Mouse (Mus musculus) adipocyte (in vitro differentiated cells): ENCODE data around the gene Pld3.
"Not testable (repeated sequence)": the region's sequence is repeated elsewhere in the genome, so short reads cannot be mapped to it uniquely, and the experiment has no call there.

Experiments
- DNase-seq: peaks from one replicate; pipeline ENCODE4 v3.0.0-alpha.2; 2016; ENCODE audit warnings: low spot score

The Pld3 gene

DNA sequence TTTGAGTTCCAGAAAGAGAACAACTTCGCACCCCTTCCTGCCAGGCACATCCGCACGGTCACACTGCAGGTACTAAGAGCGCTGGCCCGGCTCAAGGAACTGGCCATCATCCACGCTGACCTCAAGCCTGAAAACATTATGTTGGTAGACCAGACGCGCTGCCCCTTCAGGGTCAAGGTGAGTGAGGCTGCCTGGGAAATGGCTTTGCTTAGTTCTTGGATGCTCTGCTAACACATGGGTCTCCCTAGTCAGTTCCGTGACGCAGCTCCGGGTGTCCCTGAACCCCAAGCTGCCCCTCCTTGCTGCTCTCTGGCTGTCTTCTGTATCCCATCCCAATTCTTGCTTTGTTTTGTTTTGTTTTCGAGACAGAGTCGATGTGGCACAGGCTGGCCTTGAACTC, 29.2 kb downstream of the Pld3 start:
- DNase-seq = no peak

DNA sequence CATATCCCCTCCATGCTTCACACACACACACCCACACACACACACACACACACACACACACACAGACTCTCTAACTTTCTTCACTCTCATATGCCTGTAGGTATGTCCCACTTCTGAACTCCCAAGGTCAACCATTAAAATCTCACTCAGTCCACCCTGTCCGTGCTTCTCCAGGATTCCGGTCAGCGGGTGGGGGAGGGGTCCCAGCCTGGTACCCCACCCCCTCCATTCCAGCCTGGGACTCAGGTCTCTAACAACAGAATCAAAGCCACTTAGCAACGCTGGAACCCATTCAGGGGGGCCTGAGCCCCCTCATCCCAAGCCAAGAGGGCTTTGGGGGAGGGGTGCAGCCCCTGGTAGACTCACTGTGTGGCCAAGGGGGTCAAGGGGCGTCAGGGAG, 30.1 kb downstream of the Pld3 start, which contains the start of gene Hipk4:
Gene Hipk4 (plus strand): TSS at position 301 of the 400 bp plus-strand sequence.
- DNase-seq = no peak

DNA sequence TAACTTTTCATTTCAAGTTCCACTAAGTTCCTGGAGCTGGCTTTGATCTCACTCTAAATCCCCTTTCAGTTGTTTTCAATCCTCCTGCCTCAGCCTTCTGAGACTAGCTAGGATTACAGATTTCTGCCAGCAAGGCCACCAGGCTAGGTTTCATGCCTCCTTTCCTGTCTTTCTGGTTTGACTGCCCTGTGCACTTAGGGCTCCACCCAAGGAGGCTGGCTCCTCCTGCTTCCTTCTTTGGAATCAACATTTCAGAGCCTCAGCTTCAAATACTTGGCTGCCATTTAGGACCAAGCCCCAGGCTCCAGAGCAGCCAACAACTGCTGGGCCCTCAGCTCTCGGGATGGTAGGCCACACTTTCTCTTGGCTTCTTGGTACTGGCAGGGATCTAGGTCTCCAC, 32.4 kb downstream of the Pld3 start:
- DNase-seq = peak; percentile 31

DNA sequence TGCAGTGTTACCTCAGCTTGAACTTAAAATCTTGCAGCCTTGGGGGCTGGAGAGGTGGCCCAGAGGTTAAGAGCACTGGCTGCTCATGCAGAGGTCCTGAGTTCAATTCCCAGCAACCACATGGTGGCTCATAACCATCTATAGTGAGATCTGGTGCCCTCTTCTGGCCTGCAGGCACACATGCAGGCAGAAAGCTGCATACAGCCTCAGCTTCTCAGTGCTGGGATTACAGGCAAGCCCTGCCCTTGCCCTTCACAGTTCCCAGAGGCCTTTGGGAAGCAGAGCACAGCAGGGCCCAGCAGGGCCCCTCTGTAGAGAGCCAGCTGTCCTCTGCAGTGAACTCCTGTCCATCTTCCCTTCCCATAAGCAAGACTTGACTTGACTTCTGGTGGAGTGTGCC, 32.9 kb downstream of the Pld3 start:
- no peak for DNase-seq

DNA sequence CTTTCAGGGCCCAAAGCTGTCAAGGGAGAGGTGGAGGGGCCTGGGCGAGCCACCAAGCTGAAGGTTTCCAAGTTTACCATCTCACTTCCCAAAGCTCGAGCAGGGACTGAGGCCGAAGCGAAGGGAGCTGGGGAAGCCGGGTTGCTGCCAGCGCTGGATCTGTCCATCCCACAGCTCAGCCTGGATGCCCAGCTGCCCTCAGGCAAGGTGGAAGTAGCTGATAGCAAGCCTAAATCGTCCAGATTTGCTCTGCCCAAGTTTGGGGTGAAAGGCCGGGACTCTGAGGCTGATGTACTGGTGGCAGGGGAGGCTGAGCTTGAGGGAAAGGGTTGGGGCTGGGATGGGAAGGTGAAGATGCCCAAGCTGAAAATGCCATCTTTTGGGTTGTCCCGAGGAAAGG, 34.7 kb downstream of the Pld3 start:
- DNase-seq = no peak

DNA sequence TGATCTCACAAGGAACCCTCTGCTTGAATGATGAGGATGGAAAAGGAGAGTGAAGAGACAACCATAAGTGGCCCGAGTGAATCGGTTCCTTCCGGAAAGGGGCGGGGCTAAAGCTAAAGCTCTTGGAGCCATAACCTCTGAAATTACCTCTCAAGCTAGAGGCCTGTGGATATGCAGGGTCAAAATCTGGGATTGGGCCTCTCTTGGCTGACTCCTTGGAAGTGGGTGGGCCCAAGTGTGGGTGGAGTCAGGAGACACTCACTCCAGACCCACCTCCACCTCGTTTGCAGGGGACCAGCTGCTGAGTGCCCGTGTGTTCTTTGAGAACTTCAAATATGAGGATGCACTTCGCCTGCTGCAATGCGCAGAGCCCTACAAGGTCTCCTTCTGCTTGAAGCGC, 38.1 kb downstream of the Pld3 start:
- no peak for DNase-seq

DNA sequence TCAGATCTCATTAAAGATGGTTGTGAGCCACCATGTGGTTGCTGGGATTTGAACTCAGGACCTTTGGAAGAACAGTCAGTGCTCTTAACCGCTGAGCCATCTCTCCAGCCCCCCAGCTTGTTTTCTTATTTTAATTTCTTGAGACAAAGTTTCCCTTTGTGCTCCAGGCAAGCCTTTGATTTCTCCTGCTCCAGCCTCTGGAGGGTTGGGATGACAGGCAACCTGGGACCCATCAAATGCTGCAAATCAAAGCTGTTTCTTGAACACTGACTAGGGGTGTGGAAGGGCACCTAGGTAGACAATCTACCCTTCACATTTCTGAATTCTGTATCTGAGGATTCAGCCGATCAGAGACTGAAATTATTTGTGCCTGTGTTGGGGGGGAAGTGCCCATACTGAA, 42.2 kb downstream of the Pld3 start:
- no peak for DNase-seq

DNA sequence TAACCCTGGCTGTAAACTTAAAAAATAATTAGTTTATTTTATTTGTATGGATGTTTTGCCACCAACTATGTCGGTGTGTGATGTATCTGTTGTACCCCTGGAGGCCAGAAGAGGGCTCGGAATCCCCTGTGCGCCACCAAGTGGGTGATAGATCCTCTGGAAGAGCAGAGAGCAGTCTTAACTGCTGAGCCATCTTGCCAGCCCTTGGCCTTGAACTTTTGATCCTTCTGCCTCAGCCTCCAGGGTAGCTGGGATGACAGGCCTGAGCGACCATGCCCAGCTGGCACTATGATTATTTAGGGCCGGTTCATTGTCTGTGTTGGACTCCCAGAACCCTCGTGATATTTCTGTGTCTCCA, 44.4 kb downstream of the Pld3 start:
- peak; percentile 69 for DNase-seq

DNA sequence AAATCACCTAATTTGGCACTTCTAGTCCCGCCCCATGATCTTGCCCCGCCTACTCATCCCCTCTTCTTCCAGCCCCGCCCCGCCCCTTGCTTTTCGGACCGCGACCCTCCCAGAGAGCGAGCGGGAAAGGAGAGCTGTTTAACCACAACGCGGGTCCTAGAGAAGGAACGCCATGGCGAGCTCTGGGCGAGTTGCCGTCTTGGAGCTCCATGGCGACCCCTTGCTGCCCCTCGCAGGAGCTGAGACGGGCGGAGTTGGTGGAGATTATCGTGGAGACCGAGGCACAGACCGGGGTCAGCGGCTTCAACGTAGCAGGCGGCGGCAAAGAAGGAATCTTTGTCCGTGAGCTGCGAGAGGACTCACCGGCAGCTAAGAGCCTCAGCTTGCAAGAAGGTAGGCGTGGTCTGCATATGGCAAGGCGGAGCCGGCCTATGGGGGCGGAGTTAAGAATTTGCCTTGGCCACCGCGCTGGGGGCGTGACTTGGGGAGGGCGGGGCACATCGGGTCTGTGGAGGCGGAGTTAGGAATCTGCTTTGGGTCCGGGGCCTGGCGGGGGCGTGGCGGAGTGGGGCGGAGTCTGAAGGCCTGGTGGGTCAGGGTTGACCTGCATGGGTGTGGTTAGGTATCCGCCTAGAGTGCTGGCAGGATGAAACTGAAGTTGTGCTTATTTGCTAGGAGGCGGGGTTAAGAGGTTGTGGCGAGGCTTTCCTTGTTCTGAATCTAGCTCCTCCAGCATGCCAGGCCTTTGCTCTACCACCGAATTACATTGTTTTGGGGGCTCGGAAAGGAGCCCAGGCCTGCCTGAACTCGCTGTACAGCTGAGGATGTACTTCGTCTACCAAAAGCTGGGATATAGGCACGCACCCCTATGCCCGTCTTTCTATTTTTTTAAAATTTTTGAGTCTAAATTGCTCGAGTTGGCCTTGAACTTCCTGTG, 45.0 kb downstream of the Pld3 start:
- peak; percentile 94 for DNase-seq

DNA sequence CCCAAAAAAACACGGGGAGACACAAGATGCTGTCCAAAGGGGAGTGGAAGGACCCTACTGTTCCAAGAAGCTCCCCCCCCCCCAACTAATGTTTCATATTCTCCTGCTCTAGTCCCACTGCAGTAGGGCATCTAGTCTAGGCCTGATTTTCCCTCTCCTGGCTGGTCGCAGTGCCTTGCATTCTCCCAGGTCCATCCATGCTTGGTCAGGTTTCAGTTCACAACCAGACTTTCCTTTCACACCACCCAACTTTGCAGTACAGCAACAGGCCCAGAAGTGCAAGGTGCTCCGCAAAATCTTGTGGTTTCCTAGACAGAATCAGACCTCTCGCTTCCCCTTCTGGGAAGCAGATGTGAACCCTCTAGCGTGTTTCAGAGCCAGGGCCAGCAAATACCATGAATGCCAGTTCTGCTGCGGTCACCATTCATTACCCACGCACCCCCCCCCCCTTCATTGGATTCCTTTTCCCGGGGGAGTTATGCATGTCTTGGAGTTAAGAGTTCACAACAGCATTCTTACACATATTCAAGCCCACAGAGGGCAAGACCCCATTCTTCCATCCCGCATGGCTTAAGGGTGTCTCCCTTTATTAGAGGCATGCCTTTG, 46.1 kb downstream of the Pld3 start:
- DNase-seq = no peak

DNA sequence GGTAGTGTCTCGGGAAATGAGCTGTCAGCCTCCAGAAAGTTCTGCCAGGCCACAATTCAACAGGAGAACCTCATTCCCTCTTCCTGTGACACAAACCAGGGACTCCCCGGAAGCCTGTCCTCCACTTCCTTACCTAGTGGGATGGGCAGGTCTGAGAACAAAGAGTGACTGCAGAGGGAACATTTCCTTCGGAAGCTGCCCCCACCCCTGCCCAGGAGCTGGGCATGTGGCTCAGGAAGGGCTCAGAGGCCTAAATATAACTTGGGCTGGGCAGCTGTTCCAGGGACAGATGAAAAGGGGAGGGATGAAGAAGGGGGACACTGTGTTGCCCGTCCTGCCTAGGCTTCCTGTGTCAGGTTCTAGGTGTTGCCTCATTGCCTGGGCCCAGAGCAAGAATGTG, 51.4 kb downstream of the Pld3 start:
- DNase-seq = no peak

DNA sequence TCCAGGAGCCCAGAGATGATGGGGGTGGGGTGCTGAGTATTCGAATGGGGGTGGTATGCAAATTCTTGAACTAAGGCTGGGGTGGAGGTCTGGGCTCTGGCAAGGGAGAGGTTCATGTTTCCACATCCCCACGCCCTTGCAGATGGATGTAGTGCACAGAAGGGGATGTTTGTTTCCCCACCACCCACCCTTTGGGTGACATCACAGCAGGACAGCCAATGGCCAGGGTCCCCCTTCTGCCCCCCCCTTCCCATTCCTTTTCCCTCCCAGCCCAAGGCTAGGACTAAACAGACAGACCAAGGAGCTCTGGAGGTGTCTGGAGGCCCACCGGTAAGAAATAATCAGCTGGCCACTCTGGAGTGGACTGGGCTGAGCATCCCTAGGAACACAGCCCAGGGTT, 54.0 kb downstream of the Pld3 start, which contains the start of gene Prx:
Gene Prx (plus strand): TSS at position 289 of the 400 bp plus-strand sequence.
- no peak for DNase-seq

DNA sequence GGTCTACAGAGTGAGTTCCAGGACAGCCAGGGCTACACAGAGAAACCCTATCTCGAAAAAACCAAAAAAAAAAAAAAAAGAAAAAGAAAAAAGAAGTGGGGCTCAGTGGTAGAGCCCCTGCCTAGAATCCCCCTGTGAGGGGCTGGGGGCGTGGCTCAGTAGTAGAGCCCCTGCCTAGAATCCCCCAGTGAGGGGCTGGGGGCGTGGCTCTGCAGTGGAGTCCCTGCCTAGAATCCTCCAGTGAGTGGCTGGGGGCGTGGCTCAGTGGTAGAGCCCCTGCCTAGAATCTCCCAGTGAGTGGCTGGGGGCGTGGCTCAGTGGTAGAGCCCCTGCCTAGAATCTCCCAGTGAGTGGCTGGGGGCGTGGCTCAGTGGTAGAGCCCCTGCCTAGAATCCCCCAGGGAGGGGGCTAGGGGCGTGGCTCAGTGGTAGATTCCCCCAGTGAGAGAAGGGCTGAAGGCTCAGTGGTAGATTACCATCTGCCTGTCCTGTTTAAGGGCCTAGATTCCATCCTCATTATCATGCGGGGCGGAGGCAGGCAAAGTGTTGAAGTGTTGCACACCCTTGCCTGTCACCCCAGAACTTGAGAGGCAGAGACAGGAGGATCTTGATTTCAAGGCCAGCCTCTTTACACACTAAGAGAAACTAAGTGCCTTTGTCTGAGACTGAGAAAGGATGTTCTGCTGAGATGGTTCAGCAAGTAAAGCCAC, 58.2 kb downstream of the Pld3 start:
- DNase-seq = not testable (repeated sequence)

DNA sequence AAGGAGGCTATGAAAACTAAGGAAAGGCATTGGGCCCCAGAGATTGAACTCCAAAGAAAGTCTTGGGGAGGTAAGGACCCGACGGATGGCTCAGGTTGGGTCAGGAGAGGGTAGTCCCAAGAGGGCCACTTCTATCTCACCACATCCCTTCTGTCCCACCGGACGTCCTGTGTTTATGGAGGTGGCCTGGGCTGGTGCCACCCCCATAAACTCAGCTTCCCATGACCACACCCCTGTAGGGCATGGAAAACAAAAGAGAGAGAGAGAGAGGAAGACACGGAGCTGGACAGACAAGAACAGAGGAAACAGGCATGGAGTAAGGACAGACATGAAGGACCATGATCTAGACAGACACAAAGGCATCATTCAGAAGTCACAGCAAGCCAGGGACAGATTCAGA, 59.6 kb downstream of the Pld3 start:
- no peak for DNase-seq

DNA sequence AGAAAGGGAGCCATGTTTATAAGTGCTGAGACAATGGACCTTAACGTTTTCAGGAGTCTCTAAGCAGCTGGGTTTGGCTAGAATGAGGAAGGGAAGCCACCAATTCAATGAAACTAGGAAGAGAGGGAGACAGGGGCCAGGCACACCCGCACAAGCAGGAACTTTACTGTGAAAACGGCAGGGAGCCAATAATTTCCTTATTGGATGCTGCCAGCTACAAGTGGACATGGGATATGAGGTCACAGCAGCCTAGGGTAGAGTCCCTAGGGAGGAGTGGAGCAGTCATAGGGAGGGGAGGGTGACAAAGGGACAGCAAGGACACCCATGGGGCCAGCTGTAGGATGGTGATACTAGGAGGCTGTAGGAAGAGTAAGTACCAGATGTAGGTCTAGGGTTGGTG, 60.0 kb downstream of the Pld3 start:
- DNase-seq = no peak

DNA sequence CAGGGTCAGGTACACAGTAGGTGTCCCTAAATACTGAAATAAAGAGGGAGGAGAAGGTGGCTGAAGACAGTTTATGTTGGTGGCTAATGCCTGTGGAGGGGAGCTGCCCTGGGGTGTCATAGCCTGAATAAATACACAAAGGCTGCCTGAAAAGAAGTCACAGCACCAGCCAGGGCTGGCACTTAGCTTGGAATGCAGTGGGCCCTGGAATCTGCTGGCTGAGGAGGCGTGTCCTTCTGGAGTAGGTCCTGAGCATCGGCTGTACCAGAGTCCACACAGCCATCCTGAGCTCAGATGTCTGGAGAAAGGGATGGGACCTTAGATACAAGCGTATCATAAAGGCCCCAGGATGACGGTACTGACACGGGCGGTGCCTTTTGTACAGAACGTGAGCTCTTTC, 61.2 kb downstream of the Pld3 start:
- DNase-seq = no peak

DNA sequence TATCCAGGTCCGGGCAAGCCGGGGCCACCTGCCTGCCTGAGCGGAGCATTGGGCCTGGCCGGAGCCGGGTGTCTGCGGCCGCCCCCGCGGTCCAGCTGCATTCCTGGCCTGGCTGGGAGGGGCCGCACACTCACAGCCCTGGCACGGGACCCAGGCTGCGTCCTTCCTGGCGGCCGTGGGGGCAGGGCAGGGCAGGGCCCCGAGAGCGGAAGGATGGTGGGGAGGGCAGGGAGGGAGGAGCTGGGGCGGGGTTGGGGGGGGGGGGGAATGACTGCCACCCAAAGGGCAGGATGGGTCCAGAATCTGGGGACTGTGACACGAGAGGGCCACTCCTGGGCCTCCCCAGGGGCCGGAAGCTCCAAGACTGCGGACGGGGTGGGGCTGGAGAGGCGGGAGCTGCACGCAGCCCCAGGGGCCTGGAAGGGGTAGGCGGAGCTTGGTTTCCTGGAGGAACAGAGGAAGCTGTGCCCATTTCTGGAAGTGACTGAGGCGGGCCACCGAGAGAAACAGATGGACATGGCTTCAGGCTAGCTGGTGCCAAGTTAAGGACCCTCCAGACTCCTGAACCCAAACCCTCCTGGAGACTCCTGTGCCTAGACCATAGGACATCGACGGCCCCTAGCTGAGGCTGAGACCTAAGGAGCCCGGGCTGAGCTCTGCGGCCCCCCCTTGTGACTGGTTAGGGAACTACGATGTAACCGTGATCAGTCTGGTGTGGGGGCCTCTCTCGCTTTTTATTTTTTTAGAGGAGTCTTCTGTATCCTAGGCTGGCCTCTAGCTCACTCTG, 62.3 kb downstream of the Pld3 start:
- DNase-seq = peak; percentile 87

DNA sequence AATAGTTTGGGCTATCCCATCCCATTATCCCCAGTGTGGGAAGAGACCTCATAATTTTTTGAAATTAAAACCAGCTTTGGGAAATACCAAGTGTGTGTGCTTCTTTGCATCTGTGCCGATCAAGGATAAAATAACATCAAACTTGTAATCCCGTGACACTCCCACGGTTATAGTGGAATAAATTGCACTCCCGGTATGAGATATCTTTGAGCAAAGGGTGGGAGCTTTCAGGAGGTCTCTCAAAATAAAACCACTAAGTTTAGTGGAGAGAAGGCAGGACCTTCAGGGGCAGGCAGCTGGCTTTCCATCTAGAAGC, 62.8 kb downstream of the Pld3 start:
- no peak for DNase-seq

DNA sequence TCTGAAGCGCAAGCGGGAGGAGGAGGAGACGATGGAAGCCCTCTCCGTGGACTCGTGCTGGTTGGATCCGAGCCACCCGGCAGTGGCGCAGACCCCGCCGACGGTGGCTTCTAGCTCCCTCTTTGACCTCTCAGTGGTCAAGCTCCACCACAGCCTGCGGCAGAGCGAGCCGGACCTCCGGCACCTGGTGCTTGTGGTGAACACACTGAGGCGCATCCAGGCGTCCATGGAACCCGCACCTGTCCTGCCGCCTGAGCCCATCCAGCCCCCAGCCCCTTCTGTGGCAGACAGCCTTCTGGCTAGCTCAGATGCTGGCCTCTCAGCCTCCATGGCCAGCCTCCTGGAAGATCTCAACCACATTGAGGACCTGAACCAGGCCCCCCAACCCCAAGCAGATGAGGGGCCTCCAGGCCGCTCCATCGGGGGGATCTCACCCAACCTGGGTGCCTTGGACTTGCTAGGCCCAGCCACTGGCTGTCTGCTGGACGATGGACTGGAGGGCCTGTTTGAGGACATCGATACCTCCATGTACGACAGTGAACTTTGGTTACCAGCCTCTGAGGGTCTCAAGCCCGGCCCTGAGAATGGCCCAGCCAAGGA, 63.6 kb downstream of the Pld3 start:
- DNase-seq = no peak

DNA sequence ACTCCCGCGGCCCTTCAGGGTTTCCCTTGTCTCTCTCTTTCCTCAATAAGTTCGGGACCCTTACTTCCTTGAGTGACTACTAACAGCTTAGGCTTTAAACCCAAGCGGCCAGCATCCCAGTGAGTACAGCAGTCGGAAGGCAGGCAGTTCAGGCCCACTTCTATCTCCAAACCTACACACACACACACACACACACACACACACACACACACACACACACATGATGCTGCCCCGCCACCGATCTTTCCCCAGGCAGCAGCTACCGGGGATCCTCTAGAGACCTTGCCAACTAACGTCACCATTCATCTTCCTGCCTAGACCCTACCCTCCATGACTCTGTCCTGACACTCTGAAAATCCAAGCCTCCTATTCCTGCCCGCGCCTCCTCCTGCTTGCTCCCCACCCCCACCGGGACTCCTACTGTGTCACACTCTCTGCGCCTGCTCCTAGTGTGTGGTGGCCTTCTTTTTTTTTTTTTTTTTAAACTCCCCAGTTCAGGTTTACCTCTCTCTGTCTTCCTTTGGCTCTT, 65.2 kb downstream of the Pld3 start:
- DNase-seq = peak; percentile 54
